Mouse (Mus musculus) CH12.LX (cell line): ENCODE data around the gene Heatr5a. TPM values are rescaled to one million over a fixed set of nuclear protein-coding genes. Genes with fewer than 3 reads are reported as not detected.

Experiments used
- DNase-seq: peaks from one replicate; pipeline ENCODE4 v3.0.0-alpha.2; 2013; ENCODE audit errors: extremely low read depth
- H3K27ac ChIP-seq: 2 replicates; pipeline ENCODE4 v1.5.1; 2012; ENCODE audit warnings: low read depth, mild to moderate bottlenecking, control low read depth, moderate library complexity; ENCODE audit not compliant: insufficient read depth
- H3K27me3 ChIP-seq: replicated peaks from 2 replicates; pipeline ENCODE3; 2012; ENCODE audit warnings: inconsistent platforms
- H3K36me3 ChIP-seq, 2 experiments: replicated peaks in 1 of 2; 2 replicates each; pipeline versions ENCODE3 to v1.6.1; 2012; ENCODE audit warnings: inconsistent platforms in 1 of 2, low read length in 1 of 2, mild to moderate bottlenecking in 1 of 2, mixed read lengths in 1 of 2, moderate library complexity in 1 of 2; ENCODE audit not compliant: control insufficient read depth in 1 of 2, insufficient read depth in 1 of 2
- H3K4me1 ChIP-seq, 2 experiments: 2 replicates each; pipeline ENCODE4 v1.6.1; 2012; ENCODE audit warnings: inconsistent platforms in 1 of 2, moderate library complexity in 1 of 2; ENCODE audit not compliant: insufficient read depth in 2 of 2, control insufficient read depth in 1 of 2
- H3K4me2 ChIP-seq: 2 replicates; pipeline ENCODE4 v1.6.1; 2012; ENCODE audit warnings: low read depth, mild to moderate bottlenecking, control low read depth; ENCODE audit not compliant: poor library complexity, insufficient read depth, severe bottlenecking
- H3K4me3 ChIP-seq, 3 experiments: fragments of 150-350 bp in 1 of 3; sonication (generic) in 1 of 3; replicated peaks in 1 of 3; 2 replicates each; pipeline versions ENCODE3 to v1.5.1; 2011 to 2012; ENCODE audit warnings: low read depth in 2 of 3, low read length in 2 of 3, mild to moderate bottlenecking in 2 of 3, moderate library complexity in 2 of 3, control low read depth in 1 of 3, improper control_type of control experiment in 1 of 3, inconsistent platforms in 1 of 3, mixed read lengths in 1 of 3; ENCODE audit not compliant: poor library complexity in 1 of 3
- H3K79me2 ChIP-seq: replicated peaks from 2 replicates; pipeline ENCODE4 v1.6.1; 2012; ENCODE audit warnings: mild to moderate bottlenecking, moderate library complexity; ENCODE audit not compliant: control insufficient read depth, poor library complexity, insufficient read depth, severe bottlenecking; ENCODE audit errors: extremely low read depth
- H3K9ac ChIP-seq: 2 replicates; pipeline ENCODE4 v1.6.1; 2012; ENCODE audit warnings: low read depth, mild to moderate bottlenecking, control low read depth, moderate library complexity; ENCODE audit not compliant: insufficient read depth
- H3K9me3 ChIP-seq: replicated peaks from 2 replicates; pipeline ENCODE3; 2012; ENCODE audit warnings: low read length, inconsistent platforms, mixed read lengths
- CHD2 ChIP-seq: IDR thresholded peaks from 2 replicates; pipeline ENCODE4 v1.6.1; 2011; ENCODE audit warnings: low read length, improper control_type of control experiment
- CTCF ChIP-seq, 2 experiments: IDR thresholded peaks in 1 of 2; conservative IDR thresholded peaks in 1 of 2; 2 replicates each; pipeline ENCODE4 v1.5.1; 2011 to 2012; ENCODE audit warnings: low read depth in 2 of 2, low read length in 2 of 2, improper control_type of control experiment in 1 of 2, inconsistent platforms in 1 of 2, mild to moderate bottlenecking in 1 of 2, moderate library complexity in 1 of 2
- EP300 ChIP-seq: IDR thresholded peaks from 2 replicates; pipeline ENCODE4 v1.6.1; 2011; ENCODE audit warnings: low read length, improper control_type of control experiment
- HCFC1 ChIP-seq: IDR thresholded peaks from 2 replicates; pipeline ENCODE4 v1.6.1; 2012; ENCODE audit warnings: low read depth, mild to moderate bottlenecking, inconsistent platforms, low read length, improper control_type of control experiment
- JUND ChIP-seq: conservative IDR thresholded peaks from 2 replicates; pipeline ENCODE4 v1.6.1; 2011; ENCODE audit warnings: low read depth, low read length, improper control_type of control experiment
- KAT2A ChIP-seq: IDR thresholded peaks from 2 replicates; pipeline ENCODE4 v1.6.1; 2012; ENCODE audit warnings: low read length, improper control_type of control experiment, inconsistent platforms; ENCODE audit not compliant: insufficient replicate concordance
- MAFK ChIP-seq: IDR thresholded peaks from 2 replicates; pipeline ENCODE4 v1.6.1; 2011; ENCODE audit warnings: low read length, improper control_type of control experiment; ENCODE audit not compliant: insufficient replicate concordance
- MAX ChIP-seq: IDR thresholded peaks from 2 replicates; pipeline ENCODE4 v1.6.1; 2011; ENCODE audit warnings: low read length, improper control_type of control experiment
- NELFE ChIP-seq: IDR thresholded peaks from 2 replicates; pipeline ENCODE4 v1.6.1; 2011; ENCODE audit warnings: low read depth, low read length, improper control_type of control experiment
- PAX5 ChIP-seq: IDR thresholded peaks from 2 replicates; pipeline ENCODE4 v1.6.1; 2012; ENCODE audit warnings: low read length, inconsistent platforms, mixed read lengths
- POLR2A ChIP-seq: IDR thresholded peaks from 2 replicates; pipeline ENCODE4 v1.6.1; 2011; ENCODE audit warnings: low read depth, mild to moderate bottlenecking, improper control_type of control experiment, low read length
- POLR2AphosphoS2 ChIP-seq: IDR thresholded peaks from 2 replicates; pipeline ENCODE4 v1.6.1; 2011; ENCODE audit warnings: low read depth, low read length, improper control_type of control experiment
- SMC3 ChIP-seq: IDR thresholded peaks from 2 replicates; pipeline ENCODE4 v1.6.1; 2011; ENCODE audit warnings: low read depth, low read length, improper control_type of control experiment
- USF1 ChIP-seq: IDR thresholded peaks from 2 replicates; pipeline ENCODE4 v1.6.1; 2014; ENCODE audit warnings: low read depth, mild to moderate bottlenecking, inconsistent platforms, low read length, improper control_type of control experiment
- USF2 ChIP-seq: conservative IDR thresholded peaks from 2 replicates; pipeline ENCODE4 v1.6.1; 2011; ENCODE audit warnings: low read depth, low read length, improper control_type of control experiment
- ZC3H11A ChIP-seq: IDR thresholded peaks from 2 replicates; pipeline ENCODE4 v1.6.1; 2012; ENCODE audit warnings: low read depth, mild to moderate bottlenecking, inconsistent platforms, low read length, improper control_type of control experiment
- ZNF384 ChIP-seq: IDR thresholded peaks from 2 replicates; pipeline ENCODE4 v1.6.1; 2012; ENCODE audit warnings: low read depth, low read length, improper control_type of control experiment, inconsistent platforms
- dilution Hi-C: fragments of 300-500 bp; cut with MboI; formaldehyde crosslinking; loops from 2 replicates; pipeline ENCODE4 v1.14.3; 2020; ENCODE audit warnings: low sequenced_read_pairs; ENCODE audit not compliant: extremely low pct_unique_long_range_greater_than_20kb, extremely low pct_ligation_motif_present
- in situ Hi-C: fragments of 300-500 bp; cut with MboI; formaldehyde crosslinking; loops from 3 replicates; pipeline ENCODE4 v1.14.3; 2019; ENCODE audit warnings: low sequenced_read_pairs, low pct_ligation_motif_present, low pct_unique_long_range_greater_than_20kb, mixed read lengths
- polyA plus RNA-seq: library from polyadenylated mRNA; unstranded; fragments of >175 nt; gene quantifications from 2 replicates; pipeline ENCODE4 v1.2.1, GENCODE M21; 2012; ENCODE audit warnings: low read depth; ENCODE audit not compliant: insufficient read length
- total RNA-seq, 2 experiments: library from RNA; depleted of rRNA; stranded (reverse); fragments of 300-350 nt in 1 of 2; fragments of >200 nt in 1 of 2; gene quantifications; 2 replicates each; pipeline ENCODE4 v1.2.3; 2012 to 2014

The Heatr5a gene
- total and polyA plus RNA-seq, 3 experiments: 5.4 to 7.3 (median 6.4) TPM

GRCm38 (mm10) chr12:51939848-51940247, 31.3 kb downstream of the Heatr5a start:
- no peak for DNase-seq
- H3K36me3 ChIP-seq: peaks cover 2 to 40% of the 10 kb centered on the region in 2 experiments
- dilution Hi-C loops: no loop called here

DNA sequence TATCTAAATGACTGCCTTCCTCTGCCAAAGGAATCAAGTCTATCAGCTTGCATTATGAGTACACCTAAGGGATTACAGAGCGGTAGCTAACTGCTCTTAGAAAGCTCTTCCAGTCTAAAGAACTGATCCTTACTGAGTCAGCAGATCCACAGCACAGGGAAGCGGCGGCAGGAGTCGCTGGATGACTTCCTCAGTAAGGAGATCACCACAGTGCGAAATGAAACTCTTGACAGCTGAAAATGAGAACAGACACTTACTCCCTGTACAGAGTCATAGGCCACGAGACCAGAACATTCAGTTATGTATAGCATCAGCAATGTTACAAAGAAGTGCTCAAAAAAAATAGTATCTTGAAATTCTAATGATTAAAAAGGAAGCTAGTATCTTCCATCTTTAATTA, 33.2 kb downstream of the Heatr5a start:
- no peaks in the 10 kb centered on the region for H3K4me1 ChIP-seq
- H3K4me3 ChIP-seq: no peak overlapping the region
- in situ Hi-C loops: no loop called here
- no peaks in the 10 kb centered on the region for H3K9me3 ChIP-seq
- TF ChIP-seq ZC3H11A (no peak), MAFK (0 out of 2 replicates have a peak, but pooled peaks have one; percentile 19), NELFE (no peak), POLR2A (no peak), USF2 (no peak), USF1 (no peak)
- TF ChIP-seq, all 38 proteins: peak for 1
- Histone ChIP-seq H3K9ac (no peak overlapping the region), H3K79me2 (no peaks in the 10 kb centered on the region), H3K27ac (no peak overlapping the region), H3K27me3 (no peaks in the 10 kb centered on the region), H3K36me3 (peaks cover 2 to 43% of the 10 kb centered on the region in 2 experiments), H3K4me2 (no peak overlapping the region)
- dilution Hi-C loops: no loop called here
- no peak for DNase-seq

More at GRCm38 (mm10) chr12:51939848-51940247, 31.3 kb downstream of the Heatr5a start:
- H3K79me2 ChIP-seq: no peaks in the 10 kb centered on the region
- no peaks in the 10 kb centered on the region for H3K9me3 ChIP-seq
- no peak overlapping the region for H3K27ac ChIP-seq
- in situ Hi-C loops: no loop called here
- no peaks in the 10 kb centered on the region for H3K4me1 ChIP-seq
- no peak overlapping the region for H3K4me2 ChIP-seq
- H3K4me3 ChIP-seq: no peak overlapping the region
- TF ChIP-seq POLR2A: no peak
- no peak for TF ChIP-seq EP300
- TF ChIP-seq HCFC1: no peak
- no peak for TF ChIP-seq NELFE
- no peak for TF ChIP-seq JUND
- H3K27me3 ChIP-seq: no peaks in the 10 kb centered on the region
- H3K9ac ChIP-seq: no peak overlapping the region

GRCm38 (mm10) chr12:51929630-51930029, 41.5 kb downstream of the Heatr5a start:
- Histone ChIP-seq H3K27me3 (no peaks in the 10 kb centered on the region), H3K27ac (no peak overlapping the region), H3K4me3 (no peak overlapping the region), H3K4me2 (no peak overlapping the region), H3K79me2 (no peaks in the 10 kb centered on the region), H3K4me1 (no peaks in the 10 kb centered on the region), H3K36me3 (peaks cover 2 to 22% of the 10 kb centered on the region in 2 experiments), H3K9ac (no peak overlapping the region), H3K9me3 (no peaks in the 10 kb centered on the region)
- TF ChIP-seq PAX5: no peak
- TF ChIP-seq ZC3H11A: no peak
- no peak for TF ChIP-seq ZNF384
- TF ChIP-seq KAT2A: no peak
- TF ChIP-seq POLR2AphosphoS2: no peak
- no peak for TF ChIP-seq MAX
- TF ChIP-seq EP300: no peak
- no peak for TF ChIP-seq JUND
- no peak for TF ChIP-seq CTCF (conservative IDR thresholded peaks at IDR 0.05 in 1 of 2, IDR thresholded peaks at IDR 0.05 in 1 of 2; ENCODE audit: low read depth in 2 of 2, low read length in 2 of 2)
- TF ChIP-seq CHD2: no peak
- TF ChIP-seq SMC3: no peak
- dilution Hi-C loops (no loop called here), in situ Hi-C loops (no loop called here)
- no peak for DNase-seq
